Mouse (Mus musculus) embryonic facial prominence, embryonic 12.5 days (tissue): ENCODE measurements at regions not wholly inside any gene's neighbourhood (a gene's known extent, or its start where the extent isn't known, plus 50 kb on each side); places are given as distances from the start of the nearest gene placed in this dataset.

Experiments
- ATAC-seq: fragments of 200-750 bp; cut with Nextera tagmentation; 2 replicates; pipeline ENCODE4 v1.8.0; 2017; ENCODE audit not compliant: insufficient number of reproducible peaks, insufficient read depth, low FRiP score, low TSS enrichment
- H3K27ac ChIP-seq: fragments of 300-500 bp; sonication (generic); 2 replicates; pipeline ENCODE4 v1.5.1; 2016; ENCODE audit warnings: mild to moderate bottlenecking
- H3K27me3 ChIP-seq: fragments of 300-500 bp; sonication (generic); 2 replicates; pipeline ENCODE4 v1.6.1; 2016; ENCODE audit warnings: mild to moderate bottlenecking, moderate library complexity
- H3K36me3 ChIP-seq: fragments of 300-500 bp; sonication (generic); 2 replicates; pipeline ENCODE4 v1.6.1; 2016; ENCODE audit warnings: mild to moderate bottlenecking
- H3K4me1 ChIP-seq: fragments of 300-500 bp; sonication (generic); 2 replicates; pipeline ENCODE4 v1.6.1; 2016
- H3K4me2 ChIP-seq: fragments of 300-500 bp; sonication (generic); replicated peaks from 2 replicates; pipeline ENCODE4 v1.6.1; 2016; ENCODE audit warnings: mild to moderate bottlenecking, moderate library complexity
- H3K4me3 ChIP-seq: fragments of 300-500 bp; sonication (generic); 2 replicates; pipeline ENCODE4 v1.5.1; 2016; ENCODE audit warnings: mild to moderate bottlenecking
- H3K9ac ChIP-seq: fragments of 300-500 bp; sonication (generic); 2 replicates; pipeline ENCODE4 v1.6.1; 2016; ENCODE audit warnings: mild to moderate bottlenecking, moderate library complexity
- H3K9me3 ChIP-seq: fragments of 300-500 bp; sonication (generic); 2 replicates; pipeline ENCODE4 v1.6.1; 2016; ENCODE audit warnings: mild to moderate bottlenecking, moderate library complexity
- WGBS: fragments of 180-500 bp; shearing (Covaris S2); methylation state at CpG from one replicate; pipeline ENCODE4 v1.1.7; 2016; 5-methylcytosine and 5-hydroxymethylcytosine counted together

DNA sequence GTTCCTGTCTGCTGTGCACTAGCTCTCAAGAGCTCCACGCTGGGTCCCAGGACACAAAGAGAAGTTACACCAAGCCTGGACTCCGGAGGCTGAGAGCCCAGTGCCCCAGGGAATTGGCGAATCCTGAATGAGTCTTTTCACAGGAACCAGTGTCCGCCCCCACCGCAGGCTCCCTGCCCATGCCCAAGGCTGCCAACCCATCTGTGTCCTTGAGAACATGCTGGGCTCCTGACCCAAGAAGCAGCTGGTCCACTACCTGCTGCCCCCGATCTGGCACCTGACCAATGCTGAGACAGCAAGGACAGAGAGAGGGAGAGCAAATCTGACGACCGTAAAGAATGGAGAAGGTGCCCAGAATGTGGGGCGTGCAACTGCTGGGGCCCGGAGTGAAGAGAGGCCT lies 85.2 kb upstream of the Cplx2 start:
- 81% methylated on average over 10 of the region's 10 CpGs for WGBS
- H3K4me2 ChIP-seq, result no peak overlapping the region
- H3K27me3 ChIP-seq, result peaks cover 11% of the 10 kb centered on the region; the same call in 1 of the 2 replicates
- no peak for ATAC-seq
- H3K27ac ChIP-seq, result no peak overlapping the region
- H3K4me1 ChIP-seq, result peaks cover 9% of the 10 kb centered on the region; the same call in 1 of the 2 replicates
- H3K9me3 ChIP-seq, result no peaks in the 10 kb centered on the region
- no peak overlapping the region for H3K4me3 ChIP-seq
- no peak overlapping the region for H3K9ac ChIP-seq
- H3K36me3 ChIP-seq, result no peaks in the 10 kb centered on the region

DNA sequence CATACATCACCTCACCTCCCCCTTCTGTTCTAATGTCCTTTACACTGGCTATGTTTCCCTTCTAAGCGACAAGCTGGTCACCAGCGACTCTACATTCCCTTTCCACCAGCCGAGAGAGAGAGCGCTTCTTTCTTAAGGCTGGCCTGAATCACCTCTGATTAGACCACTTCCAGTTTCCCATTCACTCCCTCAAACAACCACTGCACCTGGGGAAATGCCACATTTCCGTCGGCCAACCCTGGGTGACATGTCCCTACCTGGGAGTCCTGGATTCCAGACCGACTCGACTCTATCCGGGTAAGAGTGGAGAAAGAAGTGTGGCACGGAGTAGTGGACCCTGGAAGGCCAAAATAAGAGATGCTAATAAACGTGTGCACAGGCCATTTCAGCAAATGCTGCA lies 84.5 kb upstream of the Cplx2 start:
- no peak for ATAC-seq
- WGBS, result 90% methylated on average over 11 of the region's 11 CpGs
- peaks cover 8% of the 10 kb centered on the region; the same call in 1 of the 2 replicates for H3K27me3 ChIP-seq

DNA sequence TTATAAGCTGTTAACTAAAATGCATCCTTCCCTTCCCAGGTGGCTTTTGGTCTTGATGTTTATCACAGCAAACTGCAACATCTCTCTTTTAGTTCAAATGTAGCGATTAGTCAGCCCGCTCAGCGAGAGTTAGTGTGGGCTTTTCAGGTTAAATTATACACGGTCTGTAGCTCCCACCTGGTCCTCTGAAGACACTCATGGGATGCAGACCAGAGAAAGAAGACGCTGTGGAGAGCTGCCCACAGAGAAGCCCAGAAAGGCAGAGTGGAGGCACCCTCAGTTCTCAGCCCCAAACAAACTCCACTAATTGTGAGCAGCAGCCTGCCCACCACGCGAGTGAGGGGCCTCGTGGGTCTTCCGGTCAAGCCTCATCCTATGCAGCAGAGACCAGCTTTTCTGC lies 81.1 kb upstream of the Cplx2 start:
- Histone ChIP-seq H3K27me3 (no peaks in the 10 kb centered on the region), H3K4me3 (no peak overlapping the region), H3K4me2 (no peak overlapping the region), H3K36me3 (no peaks in the 10 kb centered on the region), H3K9me3 (no peaks in the 10 kb centered on the region), H3K27ac (no peak overlapping the region), H3K4me1 (no peaks in the 10 kb centered on the region), H3K9ac (no peak overlapping the region)
- WGBS, result 86% methylated on average over 9 of the region's 9 CpGs
- no peak for ATAC-seq

More for the DNA sequence above, 84.5 kb upstream of the Cplx2 start:
- Histone ChIP-seq H3K27ac (no peak overlapping the region), H3K9ac (no peak overlapping the region), H3K36me3 (no peaks in the 10 kb centered on the region), H3K9me3 (no peaks in the 10 kb centered on the region), H3K4me3 (no peak overlapping the region), H3K4me2 (no peak overlapping the region), H3K4me1 (peaks cover 5% of the 10 kb centered on the region; the same call in 1 of the 2 replicates)

DNA sequence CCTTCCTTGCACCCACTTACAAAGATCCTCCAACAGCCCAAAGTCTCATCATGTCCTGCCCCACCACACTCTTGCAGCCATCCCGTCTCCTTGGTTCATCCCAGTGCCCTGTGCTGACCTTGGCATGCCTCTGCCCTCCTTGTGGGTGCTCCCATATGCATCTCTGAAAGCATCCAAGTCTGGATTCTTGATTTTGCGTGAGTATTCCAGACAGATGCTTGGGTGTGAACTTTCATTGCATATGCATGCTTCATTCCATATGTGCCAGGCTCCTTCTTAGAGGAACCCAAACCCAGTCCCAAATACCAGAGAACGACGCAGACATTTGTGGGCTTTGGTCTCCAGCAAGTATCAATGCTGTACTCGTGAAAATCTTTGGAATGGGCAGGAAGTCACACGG lies 78.8 kb upstream of the Cplx2 start:
- Histone ChIP-seq H3K9ac (no peak overlapping the region), H3K4me3 (no peak overlapping the region), H3K4me2 (no peak overlapping the region), H3K27me3 (no peaks in the 10 kb centered on the region), H3K9me3 (no peaks in the 10 kb centered on the region), H3K36me3 (no peaks in the 10 kb centered on the region), H3K4me1 (no peaks in the 10 kb centered on the region), H3K27ac (no peak overlapping the region)
- WGBS, result 82% methylated on average over 6 of the region's 6 CpGs
- no peak for ATAC-seq

DNA sequence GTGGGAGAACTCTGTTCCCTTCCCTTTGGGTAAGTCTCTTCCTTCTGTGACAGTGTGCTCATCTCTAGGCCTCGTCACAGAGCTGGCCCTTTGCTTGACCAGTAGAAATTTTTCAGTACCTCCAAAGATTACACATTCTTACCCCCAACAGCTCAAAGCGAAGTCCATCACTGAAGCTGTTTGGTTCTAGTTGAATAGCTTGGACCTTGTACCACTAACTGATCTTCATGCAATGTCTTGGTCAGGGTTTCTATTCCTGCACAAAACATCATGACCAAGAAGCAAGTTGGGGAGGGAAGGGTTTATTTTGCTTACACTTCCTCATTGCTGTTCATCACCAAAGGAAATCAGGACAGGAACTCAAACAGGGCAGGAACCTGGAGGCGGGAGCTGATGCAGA lies 78.1 kb upstream of the Cplx2 start:
- no peak overlapping the region for H3K27ac ChIP-seq
- 81% methylated on average over 3 of the region's 3 CpGs for WGBS
- H3K4me1 ChIP-seq, result no peaks in the 10 kb centered on the region
- H3K9ac ChIP-seq, result no peak overlapping the region
- H3K27me3 ChIP-seq, result no peaks in the 10 kb centered on the region
- no peak overlapping the region for H3K4me3 ChIP-seq
- ATAC-seq, result no peak
- no peaks in the 10 kb centered on the region for H3K36me3 ChIP-seq
- no peaks in the 10 kb centered on the region for H3K9me3 ChIP-seq
- H3K4me2 ChIP-seq, result no peak overlapping the region

DNA sequence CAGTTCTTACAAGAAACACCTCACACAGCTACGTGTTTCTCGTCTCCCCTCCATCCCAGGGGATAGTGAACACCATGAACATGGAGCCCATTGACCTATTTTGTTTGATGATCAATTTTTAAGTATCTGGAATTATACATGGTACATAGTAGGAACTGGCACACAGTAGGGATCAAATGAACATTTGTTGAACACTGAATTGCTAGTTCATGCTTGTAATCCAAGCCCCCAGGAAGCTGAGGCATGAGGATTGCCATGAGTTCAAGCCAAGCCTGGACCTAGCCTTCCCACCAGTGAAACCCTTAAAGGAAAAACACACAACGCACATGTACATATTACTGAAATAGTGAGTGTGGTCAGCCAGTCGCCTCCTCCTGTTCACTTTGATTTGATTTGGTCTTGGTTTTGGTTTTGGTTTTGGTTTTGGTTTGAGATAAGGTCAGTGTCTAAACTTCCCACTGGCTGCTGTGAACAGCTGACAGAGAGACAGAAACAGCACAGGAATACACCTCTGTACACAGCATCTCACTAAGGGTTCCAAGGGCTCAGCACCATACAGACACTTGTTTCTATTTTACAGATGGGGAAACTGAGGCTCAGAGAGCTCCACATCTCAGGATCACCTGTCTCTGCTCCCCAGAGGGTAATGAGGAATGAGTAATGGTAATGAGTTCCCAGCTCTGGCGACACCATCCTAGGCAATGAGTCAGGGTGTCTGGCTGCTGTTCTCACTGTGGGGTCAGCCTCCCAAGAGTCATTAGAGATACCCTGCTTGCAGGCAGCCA lies 75.5 kb upstream of the Cplx2 start:
- H3K27ac ChIP-seq, result no peak overlapping the region
- H3K9ac ChIP-seq, result no peak overlapping the region
- H3K27me3 ChIP-seq, result no peaks in the 10 kb centered on the region
- H3K36me3 ChIP-seq, result no peaks in the 10 kb centered on the region
- H3K9me3 ChIP-seq, result no peaks in the 10 kb centered on the region
- WGBS, result 73% methylated on average over 5 of the region's 5 CpGs
- H3K4me2 ChIP-seq, result no peak overlapping the region
- H3K4me3 ChIP-seq, result no peak overlapping the region
- no peak for ATAC-seq
- 0 out of 2 replicates have a peak, but pooled peaks cover under 1% of the 10 kb centered on the region for H3K4me1 ChIP-seq

DNA sequence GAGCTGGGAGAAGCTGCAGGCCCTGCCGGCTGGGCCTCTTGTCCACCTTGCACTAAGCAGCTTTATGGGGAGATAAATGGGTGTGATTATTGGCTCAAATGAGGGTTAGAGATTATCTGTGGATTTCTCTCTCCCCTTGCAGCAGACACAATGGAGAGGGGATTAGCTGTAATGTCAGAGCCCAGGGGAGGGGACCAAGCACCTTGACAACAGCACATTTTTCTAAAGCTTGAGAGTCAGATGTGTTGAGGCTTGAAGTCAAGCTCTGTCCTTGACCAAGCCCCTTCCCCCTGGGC lies 74.9 kb upstream of the Cplx2 start:
- no peak for ATAC-seq
- Histone ChIP-seq H3K27ac (no peak overlapping the region), H3K9ac (no peak overlapping the region), H3K4me2 (no peak overlapping the region), H3K36me3 (no peaks in the 10 kb centered on the region), H3K4me3 (no peak overlapping the region), H3K27me3 (no peaks in the 10 kb centered on the region), H3K9me3 (no peaks in the 10 kb centered on the region), H3K4me1 (0 out of 2 replicates have a peak, but pooled peaks cover 4% of the 10 kb centered on the region)
- WGBS, result 43% methylated on average over 1 of the region's 1 CpGs

DNA sequence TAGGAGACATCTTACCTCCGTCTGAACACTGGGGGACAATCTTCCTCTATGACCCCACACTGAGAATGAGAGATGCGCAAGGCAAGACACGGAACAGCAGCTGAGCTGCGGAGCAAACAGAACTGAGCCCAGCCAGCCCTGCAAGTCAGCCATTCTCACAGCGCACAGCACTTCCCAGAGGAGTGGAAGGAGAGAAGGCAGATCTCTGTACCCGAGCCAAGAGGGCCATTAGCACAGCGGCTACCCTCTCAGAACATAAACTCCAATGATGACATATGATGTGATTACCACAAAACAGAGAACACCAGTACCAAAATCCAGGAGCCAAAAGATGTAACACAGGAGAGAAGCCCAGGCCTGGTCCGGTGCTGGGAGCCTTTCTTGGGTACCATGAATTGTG lies 72.3 kb upstream of the Cplx2 start:
- ATAC-seq, result no peak

DNA sequence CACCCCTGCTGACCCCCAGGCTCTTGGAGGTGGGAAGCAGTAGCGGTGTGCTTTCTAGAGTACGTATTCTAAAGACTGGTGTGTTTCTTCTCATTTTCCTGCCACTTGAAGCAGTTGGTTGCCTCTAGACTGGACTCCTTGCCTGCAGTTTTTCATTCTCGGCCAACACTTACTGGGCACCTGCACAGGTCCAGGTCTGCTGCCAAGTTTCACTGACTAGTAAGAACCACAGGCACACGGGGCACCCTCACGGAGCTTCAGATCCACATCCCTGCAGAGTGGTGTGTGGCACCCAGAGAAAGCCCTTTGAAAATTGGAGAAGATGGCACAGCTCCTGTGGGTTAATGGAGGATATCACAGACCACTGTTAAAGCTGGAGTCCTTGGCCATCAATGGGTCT lies 71.9 kb upstream of the Cplx2 start:
- Histone ChIP-seq H3K4me2 (no peak overlapping the region), H3K27ac (no peak overlapping the region), H3K4me1 (peaks cover 21% of the 10 kb centered on the region), H3K36me3 (no peaks in the 10 kb centered on the region), H3K9ac (no peak overlapping the region), H3K27me3 (no peaks in the 10 kb centered on the region), H3K9me3 (no peaks in the 10 kb centered on the region), H3K4me3 (no peak overlapping the region)
- ATAC-seq, result no peak
- WGBS, result 87% methylated on average over 5 of the region's 5 CpGs

More for the DNA sequence above, 72.3 kb upstream of the Cplx2 start:
- Histone ChIP-seq H3K27ac (no peak overlapping the region), H3K4me3 (no peak overlapping the region), H3K9me3 (no peaks in the 10 kb centered on the region), H3K9ac (no peak overlapping the region), H3K4me2 (no peak overlapping the region), H3K4me1 (peaks cover 17% of the 10 kb centered on the region), H3K36me3 (no peaks in the 10 kb centered on the region), H3K27me3 (no peaks in the 10 kb centered on the region)
- 70% methylated on average over 8 of the region's 8 CpGs for WGBS

DNA sequence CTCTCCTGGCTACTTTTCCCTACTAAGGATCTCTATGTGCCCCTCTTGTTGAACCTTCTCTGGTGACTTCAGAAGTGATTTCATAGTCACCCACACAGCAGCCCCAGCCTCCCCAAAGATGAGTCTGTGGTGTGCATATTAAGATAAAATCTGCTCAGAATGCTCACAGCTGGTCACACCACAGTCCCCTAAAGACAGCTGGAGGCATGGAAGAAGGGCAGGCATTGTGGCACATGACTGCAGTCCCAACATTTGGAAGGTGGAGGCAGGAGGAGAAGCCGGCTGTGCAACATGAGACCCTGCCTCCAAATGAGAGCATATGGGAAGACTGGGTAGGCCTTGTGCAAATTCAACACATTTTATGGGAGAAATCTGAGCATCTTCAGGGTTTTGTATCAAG lies 70.0 kb upstream of the Cplx2 start:
- 46% methylated on average over 1 of the region's 1 CpGs for WGBS
- H3K9ac ChIP-seq, result no peak overlapping the region
- H3K36me3 ChIP-seq, result no peaks in the 10 kb centered on the region

DNA sequence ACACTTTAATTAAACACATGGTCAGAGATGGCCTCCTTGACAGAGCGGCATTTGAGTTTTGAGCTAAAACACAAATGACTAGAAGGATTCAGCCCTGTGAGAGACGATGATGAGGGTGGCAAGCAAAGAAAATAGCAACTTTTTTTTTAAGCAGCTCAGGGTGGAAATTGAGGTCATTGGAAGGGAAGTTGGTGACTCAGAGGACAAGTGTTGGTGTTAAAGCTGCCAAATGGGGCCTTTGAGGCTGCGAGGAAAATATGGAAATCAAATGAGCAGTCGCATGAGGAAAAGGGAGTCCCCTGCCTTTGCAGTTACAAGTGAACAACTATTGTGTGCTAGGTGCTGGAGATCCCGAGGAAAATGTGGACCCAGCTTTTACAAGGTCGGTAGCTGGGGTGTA lies 69.5 kb upstream of the Cplx2 start:
- Histone ChIP-seq H3K4me1 (peaks cover 23% of the 10 kb centered on the region), H3K9ac (no peak overlapping the region), H3K36me3 (no peaks in the 10 kb centered on the region), H3K4me3 (peak overlapping the region; percentile 78), H3K4me2 (peak overlapping the region; percentile 82), H3K27me3 (no peaks in the 10 kb centered on the region), H3K27ac (no peak overlapping the region), H3K9me3 (no peaks in the 10 kb centered on the region)
- WGBS, result 47% methylated on average over 6 of the region's 6 CpGs
- no peak for ATAC-seq

More for the DNA sequence above, 70.0 kb upstream of the Cplx2 start:
- H3K4me2 ChIP-seq, result no peak overlapping the region
- H3K27me3 ChIP-seq, result no peaks in the 10 kb centered on the region
- no peaks in the 10 kb centered on the region for H3K9me3 ChIP-seq
- no peak overlapping the region for H3K27ac ChIP-seq
- H3K4me3 ChIP-seq, result no peak overlapping the region
- no peak for ATAC-seq
- peaks cover 23% of the 10 kb centered on the region for H3K4me1 ChIP-seq

DNA sequence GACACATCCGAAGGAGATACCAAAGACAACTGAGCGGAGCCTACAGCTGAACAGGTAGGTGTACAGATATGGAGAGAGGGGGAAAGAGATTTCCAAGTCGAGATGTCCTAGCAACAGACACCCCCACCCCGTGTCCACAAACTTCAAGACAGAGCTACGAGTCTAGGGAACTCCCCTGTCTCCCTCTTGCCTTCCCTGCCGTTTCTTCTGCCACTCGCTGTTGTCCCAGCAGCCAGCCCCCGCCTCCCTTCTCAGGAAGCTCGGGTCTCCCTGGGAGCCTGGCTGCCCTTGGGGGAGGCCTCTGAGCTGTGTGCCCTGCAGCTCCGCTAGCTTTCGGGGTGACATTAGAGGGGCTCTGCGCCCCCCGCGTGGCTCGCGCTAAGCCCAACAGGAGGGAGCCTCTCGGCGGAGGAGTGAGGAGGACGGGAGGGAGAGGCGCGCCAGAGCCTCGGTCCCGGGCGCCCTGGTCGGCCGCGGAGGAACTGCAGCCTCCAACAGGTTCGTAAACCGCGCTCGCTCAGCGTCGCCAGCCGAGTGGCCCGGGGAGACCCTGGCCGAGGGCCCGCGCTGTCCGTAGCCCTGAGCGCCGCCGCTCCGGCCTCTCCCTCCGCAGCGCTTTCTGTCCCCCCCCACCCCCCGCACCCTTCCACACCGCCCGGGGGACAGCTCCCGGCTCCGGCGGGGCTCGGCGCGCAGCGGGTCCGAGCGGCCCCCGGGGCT lies 68.6 kb upstream of the Cplx2 start:
- H3K9me3 ChIP-seq, result no peaks in the 10 kb centered on the region
- under 1% methylated on average over 56 of the region's 58 CpGs for WGBS
- H3K27ac ChIP-seq, result peak overlapping the region; percentile 100
- H3K9ac ChIP-seq, result peak overlapping the region; percentile 95
- H3K4me3 ChIP-seq, result peak overlapping the region; percentile 78
- peak overlapping the region; percentile 82 for H3K4me2 ChIP-seq
- peaks cover 23% of the 10 kb centered on the region for H3K4me1 ChIP-seq
- H3K27me3 ChIP-seq, result no peaks in the 10 kb centered on the region
- peak; percentile 44; the same call in 1 of the 2 replicates for ATAC-seq
- H3K36me3 ChIP-seq, result no peaks in the 10 kb centered on the region
